Mouse (Mus musculus): ENCODE results near the gene Spata20.

- TF ChIP-seq CTCF (IDR thresholded peaks at IDR 0.05; ENCODE audit: extremely low read depth, insufficient read depth, low read length) (no peak), POLR2A (IDR thresholded peaks at IDR 0.05; ENCODE audit: extremely low read depth, insufficient read depth, low read length) (no peak)
Observed at GRCm38 (mm10) chr11:94480382-94480781, 5.6 kb downstream of the Spata20 start.

Measured in cortical plate, adult 2 months (tissue).